Mouse (Mus musculus): ENCODE results near the gene Arhgap28. TPM values are rescaled to one million over a fixed set of nuclear protein-coding genes. Genes with fewer than 3 reads are reported as not detected.

Gene Arhgap28
- polyA plus RNA-seq, 1 experiment from 2014 or later = 15.7 TPM

GRCm38 (mm10) chr17:67930957-67931356, 73.0 kb downstream of the Arhgap28 start:
- ATAC-seq (ENCODE audit: insufficient number of reproducible peaks, insufficient read depth, low FRiP score, low read depth) = no peak
- no peaks in the 10 kb centered on the region for H3K36me3 ChIP-seq (ENCODE audit: control insufficient read depth, insufficient read depth, low read length)
- H3K4me3 ChIP-seq (ENCODE audit: control insufficient read depth in 1 of 2, insufficient read depth in 1 of 2, low read depth in 1 of 2, low read length in 2 of 2) = no peak overlapping the region
- no peaks in the 10 kb centered on the region for H3K27me3 ChIP-seq (ENCODE audit: control insufficient read depth, insufficient read depth, low read length)
- WGBS = 83% methylated on average over 3 of the region's 3 CpGs
- no peaks in the 10 kb centered on the region for H3K4me1 ChIP-seq (ENCODE audit: control insufficient read depth in 2 of 2, insufficient read depth in 2 of 2, low read length in 2 of 2)
- no peak overlapping the region for H3K27ac ChIP-seq (replicated peaks in 1 of 2; ENCODE audit: control insufficient read depth in 1 of 2, insufficient read depth in 1 of 2, low read depth in 2 of 2, low read length in 2 of 2)
- H3K9ac ChIP-seq (ENCODE audit: low read length) = no peak overlapping the region
- H3K4me2 ChIP-seq (ENCODE audit: low read length) = no peak overlapping the region
- H3K9me3 ChIP-seq (ENCODE audit: control insufficient read depth, low read length) = no peaks in the 10 kb centered on the region

GRCm38 (mm10) chr17:67930467-67930866, 73.5 kb downstream of the Arhgap28 start:
- Histone ChIP-seq H3K4me3 (ENCODE audit: control insufficient read depth in 1 of 2, insufficient read depth in 1 of 2, low read depth in 1 of 2, low read length in 2 of 2) (no peak overlapping the region), H3K4me2 (ENCODE audit: low read length) (no peak overlapping the region), H3K27me3 (ENCODE audit: control insufficient read depth, insufficient read depth, low read length) (no peaks in the 10 kb centered on the region), H3K9ac (ENCODE audit: low read length) (no peak overlapping the region), H3K36me3 (ENCODE audit: control insufficient read depth, insufficient read depth, low read length) (no peaks in the 10 kb centered on the region), H3K27ac (replicated peaks in 1 of 2; ENCODE audit: control insufficient read depth in 1 of 2, insufficient read depth in 1 of 2, low read depth in 2 of 2, low read length in 2 of 2) (no peak overlapping the region), H3K9me3 (ENCODE audit: control insufficient read depth, low read length) (no peaks in the 10 kb centered on the region), H3K4me1 (ENCODE audit: control insufficient read depth in 2 of 2, insufficient read depth in 2 of 2, low read length in 2 of 2) (no peaks in the 10 kb centered on the region)
- 66% methylated on average over 3 of the region's 3 CpGs for WGBS
- ATAC-seq (ENCODE audit: insufficient number of reproducible peaks, insufficient read depth, low FRiP score, low read depth) = no peak

- H3K9ac ChIP-seq (ENCODE audit: low read length) = no peak overlapping the region
- 76% methylated on average over 6 of the region's 6 CpGs for WGBS
- H3K4me2 ChIP-seq (ENCODE audit: low read length) = no peak overlapping the region
- ATAC-seq (ENCODE audit: insufficient number of reproducible peaks, insufficient read depth, low FRiP score, low read depth) = no peak
- H3K36me3 ChIP-seq (ENCODE audit: control insufficient read depth, insufficient read depth, low read length) = no peaks in the 10 kb centered on the region
- no peak overlapping the region for H3K4me3 ChIP-seq (ENCODE audit: control insufficient read depth in 1 of 2, insufficient read depth in 1 of 2, low read depth in 1 of 2, low read length in 2 of 2)
- H3K4me1 ChIP-seq (ENCODE audit: control insufficient read depth in 2 of 2, insufficient read depth in 2 of 2, low read length in 2 of 2) = no peaks in the 10 kb centered on the region
- H3K27me3 ChIP-seq (ENCODE audit: control insufficient read depth, insufficient read depth, low read length) = no peaks in the 10 kb centered on the region
- no peak overlapping the region for H3K27ac ChIP-seq (replicated peaks in 1 of 2; ENCODE audit: control insufficient read depth in 1 of 2, insufficient read depth in 1 of 2, low read depth in 2 of 2, low read length in 2 of 2)
- no peaks in the 10 kb centered on the region for H3K9me3 ChIP-seq (ENCODE audit: control insufficient read depth, low read length)
Observed at GRCm38 (mm10) chr17:67928280-67928679, 75.6 kb downstream of the Arhgap28 start.

GRCm38 (mm10) chr17:67927864-67928263, 76.1 kb downstream of the Arhgap28 start:
- Histone ChIP-seq H3K27ac (replicated peaks in 1 of 2; ENCODE audit: control insufficient read depth in 1 of 2, insufficient read depth in 1 of 2, low read depth in 2 of 2, low read length in 2 of 2) (no peak overlapping the region), H3K4me3 (ENCODE audit: control insufficient read depth in 1 of 2, insufficient read depth in 1 of 2, low read depth in 1 of 2, low read length in 2 of 2) (no peak overlapping the region), H3K4me2 (ENCODE audit: low read length) (no peak overlapping the region), H3K9me3 (ENCODE audit: control insufficient read depth, low read length) (no peaks in the 10 kb centered on the region), H3K9ac (ENCODE audit: low read length) (no peak overlapping the region), H3K27me3 (ENCODE audit: control insufficient read depth, insufficient read depth, low read length) (no peaks in the 10 kb centered on the region), H3K4me1 (ENCODE audit: control insufficient read depth in 2 of 2, insufficient read depth in 2 of 2, low read length in 2 of 2) (no peaks in the 10 kb centered on the region), H3K36me3 (ENCODE audit: control insufficient read depth, insufficient read depth, low read length) (no peaks in the 10 kb centered on the region)
- ATAC-seq (ENCODE audit: insufficient number of reproducible peaks, insufficient read depth, low FRiP score, low read depth) = no peak
- WGBS = 73% methylated on average over 8 of the region's 8 CpGs

- Histone ChIP-seq H3K27me3 (ENCODE audit: control insufficient read depth, insufficient read depth, low read length) (no peaks in the 10 kb centered on the region), H3K4me1 (ENCODE audit: control insufficient read depth in 2 of 2, insufficient read depth in 2 of 2, low read length in 2 of 2) (no peaks in the 10 kb centered on the region), H3K4me2 (ENCODE audit: low read length) (no peak overlapping the region), H3K9me3 (ENCODE audit: control insufficient read depth, low read length) (no peaks in the 10 kb centered on the region), H3K4me3 (ENCODE audit: control insufficient read depth in 1 of 2, insufficient read depth in 1 of 2, low read depth in 1 of 2, low read length in 2 of 2) (no peak overlapping the region), H3K9ac (ENCODE audit: low read length) (no peak overlapping the region), H3K36me3 (ENCODE audit: control insufficient read depth, insufficient read depth, low read length) (no peaks in the 10 kb centered on the region), H3K27ac (replicated peaks in 1 of 2; ENCODE audit: control insufficient read depth in 1 of 2, insufficient read depth in 1 of 2, low read depth in 2 of 2, low read length in 2 of 2) (no peak overlapping the region)
- no peak for ATAC-seq (ENCODE audit: insufficient number of reproducible peaks, insufficient read depth, low FRiP score, low read depth)
- WGBS = 75% methylated on average over 7 of the region's 7 CpGs
Observed at GRCm38 (mm10) chr17:67919959-67920358, 84.0 kb downstream of the Arhgap28 start.

GRCm38 (mm10) chr17:67918201-67918600, 85.7 kb downstream of the Arhgap28 start:
- Histone ChIP-seq H3K9ac (ENCODE audit: low read length) (no peak overlapping the region), H3K4me2 (ENCODE audit: low read length) (no peak overlapping the region), H3K4me1 (ENCODE audit: control insufficient read depth in 2 of 2, insufficient read depth in 2 of 2, low read length in 2 of 2) (no peaks in the 10 kb centered on the region), H3K27me3 (ENCODE audit: control insufficient read depth, insufficient read depth, low read length) (no peaks in the 10 kb centered on the region), H3K4me3 (ENCODE audit: control insufficient read depth in 1 of 2, insufficient read depth in 1 of 2, low read depth in 1 of 2, low read length in 2 of 2) (no peak overlapping the region), H3K36me3 (ENCODE audit: control insufficient read depth, insufficient read depth, low read length) (no peaks in the 10 kb centered on the region), H3K27ac (replicated peaks in 1 of 2; ENCODE audit: control insufficient read depth in 1 of 2, insufficient read depth in 1 of 2, low read depth in 2 of 2, low read length in 2 of 2) (no peak overlapping the region), H3K9me3 (ENCODE audit: control insufficient read depth, low read length) (no peaks in the 10 kb centered on the region)
- 90% methylated on average over 7 of the region's 7 CpGs for WGBS
- no peak for ATAC-seq (ENCODE audit: insufficient number of reproducible peaks, insufficient read depth, low FRiP score, low read depth)

GRCm38 (mm10) chr17:67916901-67917300, 87.0 kb downstream of the Arhgap28 start:
- Histone ChIP-seq H3K36me3 (ENCODE audit: control insufficient read depth, insufficient read depth, low read length) (no peaks in the 10 kb centered on the region), H3K4me2 (ENCODE audit: low read length) (no peak overlapping the region), H3K27ac (replicated peaks in 1 of 2; ENCODE audit: control insufficient read depth in 1 of 2, insufficient read depth in 1 of 2, low read depth in 2 of 2, low read length in 2 of 2) (no peak overlapping the region), H3K4me1 (ENCODE audit: control insufficient read depth in 2 of 2, insufficient read depth in 2 of 2, low read length in 2 of 2) (no peaks in the 10 kb centered on the region; a peak in 1 of 4 replicates), H3K9me3 (ENCODE audit: control insufficient read depth, low read length) (no peaks in the 10 kb centered on the region), H3K4me3 (ENCODE audit: control insufficient read depth in 1 of 2, insufficient read depth in 1 of 2, low read depth in 1 of 2, low read length in 2 of 2) (no peak overlapping the region), H3K9ac (ENCODE audit: low read length) (no peak overlapping the region), H3K27me3 (ENCODE audit: control insufficient read depth, insufficient read depth, low read length) (no peaks in the 10 kb centered on the region)
- WGBS = 87% methylated on average over 2 of the region's 2 CpGs
- no peak for ATAC-seq (ENCODE audit: insufficient number of reproducible peaks, insufficient read depth, low FRiP score, low read depth)

GRCm38 (mm10) chr17:67912640-67913039, 91.3 kb downstream of the Arhgap28 start:
- Histone ChIP-seq H3K4me2 (ENCODE audit: low read length) (no peak overlapping the region), H3K9ac (ENCODE audit: low read length) (no peak overlapping the region), H3K9me3 (ENCODE audit: control insufficient read depth, low read length) (no peaks in the 10 kb centered on the region), H3K4me3 (ENCODE audit: control insufficient read depth in 1 of 2, insufficient read depth in 1 of 2, low read depth in 1 of 2, low read length in 2 of 2) (no peak overlapping the region), H3K27me3 (ENCODE audit: control insufficient read depth, insufficient read depth, low read length) (no peaks in the 10 kb centered on the region), H3K27ac (replicated peaks in 1 of 2; ENCODE audit: control insufficient read depth in 1 of 2, insufficient read depth in 1 of 2, low read depth in 2 of 2, low read length in 2 of 2) (no peak overlapping the region), H3K4me1 (ENCODE audit: control insufficient read depth in 2 of 2, insufficient read depth in 2 of 2, low read length in 2 of 2) (no peaks in the 10 kb centered on the region; a peak in 1 of 4 replicates), H3K36me3 (ENCODE audit: control insufficient read depth, insufficient read depth, low read length) (no peaks in the 10 kb centered on the region)
- 57% methylated on average over 12 of the region's 12 CpGs for WGBS
- ATAC-seq (ENCODE audit: insufficient number of reproducible peaks, insufficient read depth, low FRiP score, low read depth) = no peak; the same call in 1 of the 2 replicates
